Comparison of ENCODE assay signal across 28 mouse cellular contexts in the genomic region with DNA sequence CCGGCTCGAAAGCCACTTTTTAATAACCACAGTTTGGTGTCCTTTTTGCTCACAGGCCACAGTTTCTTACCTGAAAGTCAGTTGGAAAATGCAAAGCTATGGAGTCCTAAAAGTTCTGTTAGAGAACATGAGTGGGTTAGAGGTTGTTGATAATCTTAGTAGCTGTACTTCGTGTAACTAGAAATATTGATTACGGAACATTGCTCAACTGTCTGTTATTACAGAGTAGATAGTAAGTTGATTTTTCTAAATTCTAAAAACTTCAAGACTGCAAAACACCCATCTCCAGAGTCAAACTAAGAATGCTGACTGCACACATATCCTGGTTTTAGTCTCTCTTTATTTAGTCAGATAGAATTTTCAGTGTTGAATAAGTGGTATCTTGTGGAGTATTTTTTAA.
"Had no signal": no experiment of that assay in that cellular context is flagged by ENCODE, and none has a peak within 500 bp of the region (broad histone marks: within the 10 kb centered on the region; RNA-seq: fewer than 3 reads in every experiment).

No protein-coding gene starts in this region.

- H3K9me3 ChIP-seq: embryonic facial prominence, embryonic 10.5 days; embryonic facial prominence, embryonic 12.5 days; embryonic facial prominence, embryonic 13.5 days; embryonic facial prominence, embryonic 15.5 days; forebrain, embryonic 10.5 days; forebrain, embryonic 12.5 days; forebrain, embryonic 13.5 days; forebrain, embryonic 15.5 days had no signal

- H3K27me3 ChIP-seq: embryonic facial prominence, embryonic 12.5 days; embryonic facial prominence, embryonic 13.5 days; embryonic facial prominence, embryonic 15.5 days; forebrain, embryonic 12.5 days; forebrain, embryonic 13.5 days; forebrain, embryonic 15.5 days had no signal

- H3K4me2 ChIP-seq: embryonic facial prominence, embryonic 12.5 days; embryonic facial prominence, embryonic 13.5 days; embryonic facial prominence, embryonic 15.5 days; forebrain, embryonic 12.5 days; forebrain, embryonic 13.5 days; forebrain, embryonic 15.5 days had no signal

- H3K4me3 ChIP-seq: embryonic facial prominence, embryonic 10.5 days; embryonic facial prominence, embryonic 12.5 days; embryonic facial prominence, embryonic 13.5 days; embryonic facial prominence, embryonic 15.5 days; erythroblast, embryonic 14.5 days; forebrain, embryonic 10.5 days; forebrain, embryonic 12.5 days; forebrain, embryonic 13.5 days; forebrain, embryonic 15.5 days; gastrocnemius, adult 2 months; heart, adult 2 months had no signal

- DNase-seq: cerebellum, adult 2 months; cerebellum, adult 8-10 months; cerebellum, adult 9-10 months; cerebellum, adult 9-11 months; cerebellum, postnatal 10 days; cerebellum, postnatal 14 days; cerebellum, postnatal 25 days; cerebellum, postnatal 36 days; embryo, embryonic 11 days; forebrain, postnatal 0 days; gastrocnemius, adult 2 months; gastrocnemius, postnatal 10 days; gastrocnemius, postnatal 14 days; gastrocnemius, postnatal 25 days; gastrocnemius, postnatal 36 days; heart, adult 18-20 months; heart, adult 2 months had no signal

- H3K9ac ChIP-seq: embryonic facial prominence, embryonic 12.5 days; embryonic facial prominence, embryonic 13.5 days; embryonic facial prominence, embryonic 15.5 days; forebrain, embryonic 12.5 days; forebrain, embryonic 13.5 days; forebrain, embryonic 15.5 days; forebrain, postnatal 0 days had no signal

- H3K4me1 ChIP-seq: embryonic facial prominence, embryonic 10.5 days; embryonic facial prominence, embryonic 12.5 days; embryonic facial prominence, embryonic 13.5 days; embryonic facial prominence, embryonic 15.5 days; forebrain, embryonic 10.5 days; forebrain, embryonic 12.5 days; forebrain, embryonic 13.5 days; forebrain, embryonic 15.5 days had no signal

- H3K36me3 ChIP-seq: embryonic facial prominence, embryonic 10.5 days; embryonic facial prominence, embryonic 12.5 days; embryonic facial prominence, embryonic 13.5 days; embryonic facial prominence, embryonic 15.5 days; forebrain, embryonic 10.5 days; forebrain, embryonic 12.5 days; forebrain, embryonic 15.5 days had no signal

- ATAC-seq: forebrain, embryonic 13.5 days; forebrain, embryonic 14.5 days; forebrain, embryonic 15.5 days; forebrain, embryonic 16.5 days; forebrain, postnatal 0 days had no signal

- H3K27ac ChIP-seq: embryonic facial prominence, embryonic 10.5 days; embryonic facial prominence, embryonic 12.5 days; embryonic facial prominence, embryonic 13.5 days; embryonic facial prominence, embryonic 15.5 days; forebrain, embryonic 10.5 days; forebrain, embryonic 12.5 days; forebrain, embryonic 13.5 days; forebrain, embryonic 15.5 days; gastrocnemius, adult 2 months; heart, adult 2 months had no signal
